Mouse (Mus musculus): ENCODE results near the gene Ank2.

GRCm38 (mm10) chr3:127348926-127349325, 150.2 kb downstream of the Ank2 start:
- TF ChIP-seq POLR2A (IDR thresholded peaks at IDR 0.05; ENCODE audit: control insufficient read depth, low read depth, low read length) (no peak), CTCF (IDR thresholded peaks at IDR 0.05; ENCODE audit: control insufficient read depth, insufficient read depth, insufficient replicate concordance, low read depth, low read length) (no peak)
